Mouse (Mus musculus) c-Kit-positive CD71-negative TER-119-negative erythroid progenitor cells, embryonic 14.5 days (primary cell): ENCODE measurements around the gene Cemip2.
"Not testable (repeated sequence)": the region's sequence is repeated elsewhere in the genome, so short reads cannot be mapped to it uniquely, and the experiment has no call there.

ENCODE experiments used
- DNase-seq: peaks from one replicate; pipeline ENCODE4 v3.0.0-alpha.2; 2013; ENCODE audit warnings: low read depth

Cemip2 gene

GRCm38 (mm10) chr19:21866094-21866493, 88.0 kb downstream of the Cemip2 start:
- no peak for DNase-seq

- not testable (repeated sequence) for DNase-seq
Measured at GRCm38 (mm10) chr19:21866756-21867155, 88.6 kb downstream of the Cemip2 start.

GRCm38 (mm10) chr19:21868471-21868870, 90.3 kb downstream of the Cemip2 start:
- DNase-seq = no peak

- DNase-seq = no peak
Measured at GRCm38 (mm10) chr19:21882110-21882940, 104.2 kb downstream of the Cemip2 start.

GRCm38 (mm10) chr19:21883053-21883452, 104.9 kb downstream of the Cemip2 start:
- no peak for DNase-seq

GRCm38 (mm10) chr19:21883922-21884321, 105.8 kb downstream of the Cemip2 start:
- no peak for DNase-seq

GRCm38 (mm10) chr19:21884385-21884784, 106.2 kb downstream of the Cemip2 start:
- DNase-seq = no peak

- DNase-seq = no peak
Measured at GRCm38 (mm10) chr19:21886166-21886657, 108.1 kb downstream of the Cemip2 start.

- no peak for DNase-seq
Measured at GRCm38 (mm10) chr19:21890699-21891098, 112.6 kb downstream of the Cemip2 start.

GRCm38 (mm10) chr19:21894792-21895191, 116.7 kb downstream of the Cemip2 start:
- no peak for DNase-seq

- DNase-seq = no peak
Measured at GRCm38 (mm10) chr19:21895540-21895939, 117.4 kb downstream of the Cemip2 start.

GRCm38 (mm10) chr19:21897122-21897827, 119.1 kb downstream of the Cemip2 start:
- DNase-seq = peak; percentile 58

- no peak for DNase-seq
Measured at GRCm38 (mm10) chr19:21898015-21898939, 120.1 kb downstream of the Cemip2 start.
